Mouse (Mus musculus) CH12.LX (cell line): ENCODE results near the gene Caly. TPM values are rescaled to one million over a fixed set of nuclear protein-coding genes. Genes with fewer than 3 reads are reported as not detected.

Experiments used
- DNase-seq: peaks from one replicate; pipeline ENCODE4 v3.0.0-alpha.2; 2013; ENCODE audit errors: extremely low read depth
- H3K27ac ChIP-seq: 2 replicates; pipeline ENCODE4 v1.5.1; 2012; ENCODE audit warnings: low read depth, mild to moderate bottlenecking, control low read depth, moderate library complexity; ENCODE audit not compliant: insufficient read depth
- H3K27me3 ChIP-seq: replicated peaks from 2 replicates; pipeline ENCODE3; 2012; ENCODE audit warnings: inconsistent platforms
- H3K36me3 ChIP-seq, 2 experiments: replicated peaks in 1 of 2; 2 replicates each; pipeline versions ENCODE3 to v1.6.1; 2012; ENCODE audit warnings: inconsistent platforms in 1 of 2, low read length in 1 of 2, mild to moderate bottlenecking in 1 of 2, mixed read lengths in 1 of 2, moderate library complexity in 1 of 2; ENCODE audit not compliant: control insufficient read depth in 1 of 2, insufficient read depth in 1 of 2
- H3K4me1 ChIP-seq, 2 experiments: 2 replicates each; pipeline ENCODE4 v1.6.1; 2012; ENCODE audit warnings: inconsistent platforms in 1 of 2, moderate library complexity in 1 of 2; ENCODE audit not compliant: insufficient read depth in 2 of 2, control insufficient read depth in 1 of 2
- H3K4me2 ChIP-seq: 2 replicates; pipeline ENCODE4 v1.6.1; 2012; ENCODE audit warnings: low read depth, mild to moderate bottlenecking, control low read depth; ENCODE audit not compliant: poor library complexity, insufficient read depth, severe bottlenecking
- H3K4me3 ChIP-seq, 3 experiments: fragments of 150-350 bp in 1 of 3; sonication (generic) in 1 of 3; replicated peaks in 1 of 3; 2 replicates each; pipeline versions ENCODE3 to v1.5.1; 2011 to 2012; ENCODE audit warnings: low read depth in 2 of 3, low read length in 2 of 3, mild to moderate bottlenecking in 2 of 3, moderate library complexity in 2 of 3, control low read depth in 1 of 3, improper control_type of control experiment in 1 of 3, inconsistent platforms in 1 of 3, mixed read lengths in 1 of 3; ENCODE audit not compliant: poor library complexity in 1 of 3
- H3K79me2 ChIP-seq: replicated peaks from 2 replicates; pipeline ENCODE4 v1.6.1; 2012; ENCODE audit warnings: mild to moderate bottlenecking, moderate library complexity; ENCODE audit not compliant: control insufficient read depth, poor library complexity, insufficient read depth, severe bottlenecking; ENCODE audit errors: extremely low read depth
- H3K9ac ChIP-seq: 2 replicates; pipeline ENCODE4 v1.6.1; 2012; ENCODE audit warnings: low read depth, mild to moderate bottlenecking, control low read depth, moderate library complexity; ENCODE audit not compliant: insufficient read depth
- H3K9me3 ChIP-seq: replicated peaks from 2 replicates; pipeline ENCODE3; 2012; ENCODE audit warnings: low read length, inconsistent platforms, mixed read lengths
- CHD2 ChIP-seq: IDR thresholded peaks from 2 replicates; pipeline ENCODE4 v1.6.1; 2011; ENCODE audit warnings: low read length, improper control_type of control experiment
- CTCF ChIP-seq, 2 experiments: IDR thresholded peaks in 1 of 2; conservative IDR thresholded peaks in 1 of 2; 2 replicates each; pipeline ENCODE4 v1.5.1; 2011 to 2012; ENCODE audit warnings: low read depth in 2 of 2, low read length in 2 of 2, improper control_type of control experiment in 1 of 2, inconsistent platforms in 1 of 2, mild to moderate bottlenecking in 1 of 2, moderate library complexity in 1 of 2
- ELF1 ChIP-seq: IDR thresholded peaks from 2 replicates; pipeline ENCODE4 v1.6.1; 2014; ENCODE audit warnings: low read depth, mild to moderate bottlenecking, inconsistent platforms, low read length, improper control_type of control experiment
- ETS1 ChIP-seq: conservative IDR thresholded peaks from 2 replicates; pipeline ENCODE4 v1.6.1; 2012; ENCODE audit warnings: low read depth, mild to moderate bottlenecking, inconsistent platforms, low read length, improper control_type of control experiment, moderate library complexity
- GABPA ChIP-seq: IDR thresholded peaks from 2 replicates; pipeline ENCODE4 v1.6.1; 2012; ENCODE audit warnings: low read depth, low read length, improper control_type of control experiment, inconsistent platforms; ENCODE audit not compliant: insufficient replicate concordance
- IRF4 ChIP-seq: IDR thresholded peaks from 2 replicates; pipeline ENCODE4 v1.6.1; 2014; ENCODE audit warnings: low read depth, mild to moderate bottlenecking, inconsistent platforms, low read length, improper control_type of control experiment
- JUN ChIP-seq: IDR thresholded peaks from 2 replicates; pipeline ENCODE4 v1.6.1; 2011; ENCODE audit warnings: low read depth, mild to moderate bottlenecking, low read length, improper control_type of control experiment, moderate library complexity; ENCODE audit not compliant: insufficient read depth
- MAFK ChIP-seq: IDR thresholded peaks from 2 replicates; pipeline ENCODE4 v1.6.1; 2011; ENCODE audit warnings: low read length, improper control_type of control experiment; ENCODE audit not compliant: insufficient replicate concordance
- MAX ChIP-seq: IDR thresholded peaks from 2 replicates; pipeline ENCODE4 v1.6.1; 2011; ENCODE audit warnings: low read length, improper control_type of control experiment
- MAZ ChIP-seq: IDR thresholded peaks from 2 replicates; pipeline ENCODE4 v1.6.1; 2012; ENCODE audit warnings: low read depth, mild to moderate bottlenecking, inconsistent platforms, low read length, improper control_type of control experiment, moderate library complexity
- PAX5 ChIP-seq: IDR thresholded peaks from 2 replicates; pipeline ENCODE4 v1.6.1; 2012; ENCODE audit warnings: low read length, inconsistent platforms, mixed read lengths
- POLR2A ChIP-seq: IDR thresholded peaks from 2 replicates; pipeline ENCODE4 v1.6.1; 2011; ENCODE audit warnings: low read depth, mild to moderate bottlenecking, improper control_type of control experiment, low read length
- POLR2AphosphoS2 ChIP-seq: IDR thresholded peaks from 2 replicates; pipeline ENCODE4 v1.6.1; 2011; ENCODE audit warnings: low read depth, low read length, improper control_type of control experiment
- RAD21 ChIP-seq: IDR thresholded peaks from 2 replicates; pipeline ENCODE4 v1.6.1; 2011; ENCODE audit warnings: low read depth, mild to moderate bottlenecking, low read length, improper control_type of control experiment, moderate library complexity
- RCOR1 ChIP-seq: conservative IDR thresholded peaks from 2 replicates; pipeline ENCODE4 v1.6.1; 2012; ENCODE audit warnings: low read depth, mild to moderate bottlenecking, inconsistent platforms, low read length, improper control_type of control experiment
- SMC3 ChIP-seq: IDR thresholded peaks from 2 replicates; pipeline ENCODE4 v1.6.1; 2011; ENCODE audit warnings: low read depth, low read length, improper control_type of control experiment
- TBP ChIP-seq: conservative IDR thresholded peaks from 2 replicates; pipeline ENCODE4 v1.6.1; 2011; ENCODE audit warnings: low read depth, low read length, improper control_type of control experiment
- TCF12 ChIP-seq: IDR thresholded peaks from 2 replicates; pipeline ENCODE4 v1.6.1; 2014; ENCODE audit warnings: low read depth, mild to moderate bottlenecking, inconsistent platforms, low read length, improper control_type of control experiment
- UBTF ChIP-seq: IDR thresholded peaks from 2 replicates; pipeline ENCODE4 v1.6.1; 2012; ENCODE audit warnings: low read depth, mild to moderate bottlenecking, inconsistent platforms, low read length, improper control_type of control experiment, moderate library complexity
- USF1 ChIP-seq: IDR thresholded peaks from 2 replicates; pipeline ENCODE4 v1.6.1; 2014; ENCODE audit warnings: low read depth, mild to moderate bottlenecking, inconsistent platforms, low read length, improper control_type of control experiment
- ZMIZ1 ChIP-seq: IDR thresholded peaks from 2 replicates; pipeline ENCODE4 v1.6.1; 2012; ENCODE audit warnings: low read depth, mild to moderate bottlenecking, inconsistent platforms, low read length, improper control_type of control experiment
- ZNF384 ChIP-seq: IDR thresholded peaks from 2 replicates; pipeline ENCODE4 v1.6.1; 2012; ENCODE audit warnings: low read depth, low read length, improper control_type of control experiment, inconsistent platforms
- dilution Hi-C: fragments of 300-500 bp; cut with MboI; formaldehyde crosslinking; loops from 2 replicates; pipeline ENCODE4 v1.14.3; 2020; ENCODE audit warnings: low sequenced_read_pairs; ENCODE audit not compliant: extremely low pct_unique_long_range_greater_than_20kb, extremely low pct_ligation_motif_present
- in situ Hi-C: fragments of 300-500 bp; cut with MboI; formaldehyde crosslinking; loops from 3 replicates; pipeline ENCODE4 v1.14.3; 2019; ENCODE audit warnings: low sequenced_read_pairs, low pct_ligation_motif_present, low pct_unique_long_range_greater_than_20kb, mixed read lengths
- polyA plus RNA-seq: library from polyadenylated mRNA; unstranded; fragments of >175 nt; gene quantifications from 2 replicates; pipeline ENCODE4 v1.2.1, GENCODE M21; 2012; ENCODE audit warnings: low read depth; ENCODE audit not compliant: insufficient read length
- total RNA-seq, 2 experiments: library from RNA; depleted of rRNA; stranded (reverse); fragments of 300-350 nt in 1 of 2; fragments of >200 nt in 1 of 2; gene quantifications; 2 replicates each; pipeline ENCODE4 v1.2.3; 2012 to 2014

The Caly gene
- total and polyA plus RNA-seq, 3 experiments, result not detected

DNA sequence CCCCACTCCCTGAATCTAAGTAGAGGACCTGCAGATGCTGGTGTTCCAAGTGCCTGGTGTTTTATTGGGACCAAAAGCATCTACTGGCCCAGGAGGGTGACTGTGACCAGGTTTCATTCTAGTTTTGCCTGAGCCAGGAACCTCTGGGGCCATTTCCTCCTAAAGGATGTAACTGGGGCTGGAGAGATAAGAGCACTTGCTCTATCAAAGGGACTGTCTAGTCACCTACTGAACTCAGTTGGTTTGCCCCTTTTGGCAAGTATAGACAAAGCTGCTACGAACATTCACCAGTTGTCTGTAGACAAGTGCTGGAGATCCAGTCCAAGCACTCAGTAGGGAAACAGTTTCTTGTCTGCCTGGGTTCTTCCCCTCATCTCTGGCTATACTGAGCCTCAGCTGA is 16.1 kb upstream of the Caly start:
- Histone ChIP-seq H3K4me2 (no peak overlapping the region), H3K79me2 (no peaks in the 10 kb centered on the region), H3K9me3 (no peaks in the 10 kb centered on the region), H3K9ac (no peak overlapping the region), H3K4me1 (peaks cover 0 to 10% of the 10 kb centered on the region in 2 experiments; a peak in 1 of 4 replicates), H3K27ac (no peak overlapping the region), H3K4me3 (no peak overlapping the region), H3K27me3 (no peaks in the 10 kb centered on the region), H3K36me3 (no peaks in the 10 kb centered on the region)
- in situ Hi-C loops (loop anchor here (5.0 to 25.0 kb wide), 2 partner anchors 39 to 739 kb away; partner anchors contain the start of genes Mtg1, Odf3, Scgb1c1 and Urah), dilution Hi-C loops (no loop called here)
- DNase-seq, result no peak
- TF ChIP-seq SMC3 (no peak), MAFK (no peak), MAZ (no peak), MAX (no peak), ZNF384 (no peak), RAD21 (no peak), PAX5 (no peak)

DNA sequence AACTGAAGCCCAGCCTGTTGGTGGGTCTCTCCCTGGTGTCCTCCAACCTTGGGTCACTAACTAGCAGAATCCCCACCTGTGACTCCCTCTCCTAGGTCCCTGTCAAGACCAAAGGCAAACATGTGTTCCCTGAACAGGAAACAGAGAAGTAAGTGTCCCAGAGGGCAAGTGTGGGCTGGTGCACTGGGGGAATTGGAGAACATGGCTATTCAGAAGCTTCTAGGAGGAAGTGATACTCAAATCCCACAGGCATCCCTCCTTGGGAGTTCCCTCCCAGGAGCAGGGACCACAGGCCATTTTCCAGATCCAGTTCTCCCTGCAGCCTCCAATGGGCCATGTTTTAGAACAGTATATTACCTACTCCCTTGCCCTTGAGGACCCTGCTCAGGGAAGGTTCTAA is 13.7 kb upstream of the Caly start:
- dilution Hi-C loops, result no loop called here

DNA sequence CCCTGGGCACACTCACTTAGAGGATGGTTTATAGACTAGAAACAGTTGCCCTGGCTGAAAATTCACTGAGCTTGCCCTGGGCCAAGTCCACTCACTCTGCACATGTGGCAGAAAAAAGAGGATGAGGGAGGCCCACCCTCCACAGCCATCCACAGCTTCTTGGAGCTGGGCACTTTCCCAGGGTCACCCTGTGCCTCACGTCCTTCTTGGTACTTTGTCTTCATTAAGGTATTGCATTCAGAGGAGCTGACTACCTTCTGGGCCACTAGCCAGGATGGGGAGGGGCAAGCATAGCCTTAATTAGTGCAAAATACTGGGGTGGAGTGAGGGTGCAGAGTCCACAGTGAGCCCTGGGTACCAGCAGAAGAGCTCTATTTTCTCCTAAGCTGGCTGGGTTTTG is 13.2 kb upstream of the Caly start:
- no peaks in the 10 kb centered on the region for H3K9me3 ChIP-seq
- no peak overlapping the region for H3K4me3 ChIP-seq
- dilution Hi-C loops, result no loop called here
- peaks cover 0 to 10% of the 10 kb centered on the region in 2 experiments; a peak in 1 of 4 replicates for H3K4me1 ChIP-seq
- H3K27me3 ChIP-seq, result no peaks in the 10 kb centered on the region
- no peaks in the 10 kb centered on the region for H3K79me2 ChIP-seq
- H3K9ac ChIP-seq, result no peak overlapping the region
- TF ChIP-seq POLR2AphosphoS2 (no peak), GABPA (no peak), JUN (no peak), ELF1 (no peak), UBTF (no peak), CTCF (conservative IDR thresholded peaks at IDR 0.05 in 1 of 2, IDR thresholded peaks at IDR 0.05 in 1 of 2; ENCODE audit: low read depth in 2 of 2, low read length in 2 of 2) (no peak), RCOR1 (no peak), ETS1 (no peak), USF1 (no peak), TCF12 (no peak), ZMIZ1 (no peak)
- TF ChIP-seq, all 38 proteins: peak for 0
- no peak for DNase-seq
- H3K4me2 ChIP-seq, result no peak overlapping the region
- H3K27ac ChIP-seq, result no peak overlapping the region
- H3K36me3 ChIP-seq, result no peaks in the 10 kb centered on the region
- in situ Hi-C loops, result loop anchor here (5.0 to 25.0 kb wide), 2 partner anchors 42 to 742 kb away; partner anchors contain the start of genes Mtg1, Odf3, Scgb1c1 and Urah

More for the DNA sequence above, 13.7 kb upstream of the Caly start:
- Histone ChIP-seq H3K79me2 (no peaks in the 10 kb centered on the region), H3K9ac (no peak overlapping the region), H3K4me2 (no peak overlapping the region), H3K9me3 (no peaks in the 10 kb centered on the region), H3K4me3 (no peak overlapping the region), H3K27me3 (no peaks in the 10 kb centered on the region), H3K27ac (no peak overlapping the region), H3K36me3 (no peaks in the 10 kb centered on the region), H3K4me1 (peaks cover 0 to 10% of the 10 kb centered on the region in 2 experiments; a peak in 1 of 4 replicates)
- in situ Hi-C loops, result loop anchor here (5.0 to 25.0 kb wide), 2 partner anchors 41 to 741 kb away; partner anchors contain the start of genes Mtg1, Odf3, Scgb1c1 and Urah
- TF ChIP-seq RCOR1 (no peak), USF1 (no peak), IRF4 (no peak), PAX5 (no peak), CHD2 (no peak), TBP (no peak), POLR2A (no peak)
- DNase-seq, result no peak
